Mouse (Mus musculus): Measurements from ENCODE around the gene Rad54l. TPM values are rescaled to one million over a fixed set of nuclear protein-coding genes. Genes with fewer than 3 reads are reported as not detected.

Rad54l gene
- total and polyA plus RNA-seq, 3 experiments, result 22.8 to 53.3 (median 28.8) TPM

DNA sequence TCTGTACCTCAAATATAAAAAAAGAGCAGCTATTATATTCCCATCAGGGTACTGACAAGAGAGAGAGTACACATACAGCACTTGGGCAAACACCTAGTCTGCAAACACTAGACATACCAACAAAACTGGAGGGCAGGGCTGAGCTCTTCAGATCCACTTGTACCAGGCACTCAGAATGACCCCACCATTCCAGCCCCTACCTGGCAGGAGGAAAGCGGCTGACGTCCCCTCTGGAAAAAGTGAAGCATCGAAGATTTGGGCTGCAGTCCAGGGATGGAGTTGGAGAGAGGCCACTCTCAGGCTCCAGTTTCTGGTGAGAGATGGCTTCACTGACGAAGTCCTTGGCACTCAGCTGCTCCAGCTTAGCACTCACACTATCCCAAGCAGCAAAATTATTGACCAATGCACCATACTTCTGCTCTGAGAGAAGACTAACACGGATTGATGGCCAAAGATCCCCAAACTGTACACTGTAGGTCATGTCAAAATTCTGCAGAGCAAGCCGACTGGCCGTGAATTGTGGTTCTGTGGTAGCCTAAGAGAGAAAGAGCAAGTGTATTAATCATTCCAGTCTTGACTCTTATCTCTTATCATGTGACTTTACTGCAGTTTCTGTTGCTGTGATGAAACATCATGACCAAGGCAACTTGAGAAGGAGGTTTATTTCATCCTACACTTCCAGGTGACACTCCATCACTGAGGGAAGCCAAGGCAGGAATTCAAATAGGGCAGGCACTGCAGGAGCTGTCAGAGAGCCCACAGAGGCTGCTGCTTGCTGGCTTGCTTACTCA, 75.2 kb downstream of the Rad54l start:
- Histone ChIP-seq H3K36me3 (replicated peaks in 1 of 2; ENCODE audit: control insufficient read depth in 1 of 2, insufficient read depth in 1 of 2, low read length in 1 of 2) (peaks cover 26 to 63% of the 10 kb centered on the region in 2 experiments), H3K9me3 (replicated peaks; ENCODE audit: low read length) (no peaks in the 10 kb centered on the region), H3K79me2 (replicated peaks; ENCODE audit: control insufficient read depth, extremely low read depth, insufficient read depth, poor library complexity, severe bottlenecking) (no peaks in the 10 kb centered on the region), H3K4me1 (ENCODE audit: control insufficient read depth in 1 of 2, insufficient read depth in 2 of 2) (peaks cover 3 to 19% of the 10 kb centered on the region in 2 experiments; a peak in 2 of 4 replicates), H3K4me2 (ENCODE audit: insufficient read depth, low read depth, poor library complexity, severe bottlenecking) (no peak overlapping the region), H3K9ac (ENCODE audit: insufficient read depth, low read depth) (no peak overlapping the region), H3K4me3 (replicated peaks in 1 of 3; ENCODE audit: low read depth in 2 of 3, low read length in 2 of 3, poor library complexity in 1 of 3) (no peak overlapping the region), H3K27ac (ENCODE audit: insufficient read depth, low read depth) (no peak overlapping the region), H3K27me3 (replicated peaks) (no peaks in the 10 kb centered on the region)
- no peak for DNase-seq (ENCODE audit: extremely low read depth)
- TF ChIP-seq RAD21 (IDR thresholded peaks at IDR 0.05; ENCODE audit: low read depth, low read length) (no peak), JUND (conservative IDR thresholded peaks at IDR 0.05; ENCODE audit: low read depth, low read length) (no peak), IRF4 (IDR thresholded peaks at IDR 0.05; ENCODE audit: low read depth, low read length) (no peak), USF2 (conservative IDR thresholded peaks at IDR 0.05; ENCODE audit: low read depth, low read length) (no peak), ZC3H11A (IDR thresholded peaks at IDR 0.05; ENCODE audit: low read depth, low read length) (no peak), MEF2A (IDR thresholded peaks at IDR 0.05; ENCODE audit: borderline replicate concordance, low read depth, low read length) (no peak), JUN (IDR thresholded peaks at IDR 0.05; ENCODE audit: insufficient read depth, low read depth, low read length) (no peak), RCOR1 (conservative IDR thresholded peaks at IDR 0.05; ENCODE audit: low read depth, low read length) (no peak), KAT2A (IDR thresholded peaks at IDR 0.05; ENCODE audit: insufficient replicate concordance, low read length) (no peak), BHLHE40 (IDR thresholded peaks at IDR 0.05; ENCODE audit: low read depth, low read length) (no peak), NRF1 (IDR thresholded peaks at IDR 0.05; ENCODE audit: low read depth, low read length) (no peak), POLR2A (IDR thresholded peaks at IDR 0.05; ENCODE audit: low read depth, low read length) (no peak), ZKSCAN1 (IDR thresholded peaks at IDR 0.05; ENCODE audit: borderline replicate concordance, low read depth, low read length) (no peak), NELFE (IDR thresholded peaks at IDR 0.05; ENCODE audit: low read depth, low read length) (no peak), MAX (IDR thresholded peaks at IDR 0.05; ENCODE audit: low read length) (no peak), SIN3A (IDR thresholded peaks at IDR 0.05; ENCODE audit: low read length) (no peak), HCFC1 (IDR thresholded peaks at IDR 0.05; ENCODE audit: low read depth, low read length) (no peak), ETS1 (conservative IDR thresholded peaks at IDR 0.05; ENCODE audit: low read depth, low read length) (no peak), E2F4 (IDR thresholded peaks at IDR 0.05; ENCODE audit: insufficient replicate concordance, low read depth, low read length) (no peak), SMC3 (IDR thresholded peaks at IDR 0.05; ENCODE audit: low read depth, low read length) (no peak)
- in situ Hi-C loops (cut with MboI; ENCODE audit: low pct_ligation_motif_present, low pct_unique_long_range_greater_than_20kb, low sequenced_read_pairs) (no loop called here), dilution Hi-C loops (cut with MboI; ENCODE audit: extremely low pct_ligation_motif_present, extremely low pct_unique_long_range_greater_than_20kb, low sequenced_read_pairs) (no loop called here)

DNA sequence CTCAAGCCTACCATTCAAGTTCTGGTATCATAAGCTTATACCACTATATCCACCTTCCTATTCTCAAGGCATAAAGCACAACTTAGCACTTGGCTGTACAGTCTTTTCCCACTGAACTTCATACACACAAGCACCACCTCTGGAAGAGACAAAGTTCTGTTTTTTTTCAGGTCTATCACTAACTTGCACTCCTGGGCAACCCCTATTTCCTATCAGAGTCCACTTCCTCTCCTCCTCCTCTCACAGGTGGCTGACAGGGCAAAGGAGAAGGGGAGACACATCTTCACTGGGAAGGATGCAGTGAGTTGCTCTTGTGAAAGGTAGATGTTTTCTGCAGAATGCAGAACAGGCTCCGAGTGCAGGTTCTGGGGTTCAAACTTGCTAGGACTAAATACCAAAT, 75.8 kb downstream of the Rad54l start:
- dilution Hi-C loops (cut with MboI; ENCODE audit: extremely low pct_ligation_motif_present, extremely low pct_unique_long_range_greater_than_20kb, low sequenced_read_pairs) (no loop called here), in situ Hi-C loops (cut with MboI; ENCODE audit: low pct_ligation_motif_present, low pct_unique_long_range_greater_than_20kb, low sequenced_read_pairs) (no loop called here)
- peaks cover 3 to 19% of the 10 kb centered on the region in 2 experiments; a peak in 2 of 4 replicates for H3K4me1 ChIP-seq (ENCODE audit: control insufficient read depth in 1 of 2, insufficient read depth in 2 of 2)
- H3K9ac ChIP-seq (ENCODE audit: insufficient read depth, low read depth), result no peak overlapping the region
- peaks cover 31 to 69% of the 10 kb centered on the region in 2 experiments for H3K36me3 ChIP-seq (replicated peaks in 1 of 2; ENCODE audit: control insufficient read depth in 1 of 2, insufficient read depth in 1 of 2, low read length in 1 of 2)
- H3K27me3 ChIP-seq (replicated peaks), result no peaks in the 10 kb centered on the region
- no peak for DNase-seq (ENCODE audit: extremely low read depth)
- no peak overlapping the region for H3K4me3 ChIP-seq (replicated peaks in 1 of 3; ENCODE audit: low read depth in 2 of 3, low read length in 2 of 3, poor library complexity in 1 of 3)
- TF ChIP-seq POLR2A (IDR thresholded peaks at IDR 0.05; ENCODE audit: low read depth, low read length) (no peak), MYC (IDR thresholded peaks at IDR 0.05; ENCODE audit: low read depth, low read length) (no peak), HCFC1 (IDR thresholded peaks at IDR 0.05; ENCODE audit: low read depth, low read length) (no peak), USF2 (conservative IDR thresholded peaks at IDR 0.05; ENCODE audit: low read depth, low read length) (no peak), MAZ (IDR thresholded peaks at IDR 0.05; ENCODE audit: low read depth, low read length) (no peak), PAX5 (IDR thresholded peaks at IDR 0.05; ENCODE audit: low read length) (no peak), EP300 (IDR thresholded peaks at IDR 0.05; ENCODE audit: low read length) (no peak), MAX (IDR thresholded peaks at IDR 0.05; ENCODE audit: low read length) (no peak), MEF2A (IDR thresholded peaks at IDR 0.05; ENCODE audit: borderline replicate concordance, low read depth, low read length) (no peak), ZMIZ1 (IDR thresholded peaks at IDR 0.05; ENCODE audit: low read depth, low read length) (no peak), RCOR1 (conservative IDR thresholded peaks at IDR 0.05; ENCODE audit: low read depth, low read length) (no peak), BHLHE40 (IDR thresholded peaks at IDR 0.05; ENCODE audit: low read depth, low read length) (no peak), KAT2A (IDR thresholded peaks at IDR 0.05; ENCODE audit: insufficient replicate concordance, low read length) (no peak), ZKSCAN1 (IDR thresholded peaks at IDR 0.05; ENCODE audit: borderline replicate concordance, low read depth, low read length) (no peak), NELFE (IDR thresholded peaks at IDR 0.05; ENCODE audit: low read depth, low read length) (no peak)
- H3K27ac ChIP-seq (ENCODE audit: insufficient read depth, low read depth), result no peak overlapping the region
- H3K79me2 ChIP-seq (replicated peaks; ENCODE audit: control insufficient read depth, extremely low read depth, insufficient read depth, poor library complexity, severe bottlenecking), result no peaks in the 10 kb centered on the region
- no peak overlapping the region for H3K4me2 ChIP-seq (ENCODE audit: insufficient read depth, low read depth, poor library complexity, severe bottlenecking)
- H3K9me3 ChIP-seq (replicated peaks; ENCODE audit: low read length), result no peaks in the 10 kb centered on the region

Measured in CH12.LX (cell line).